Mouse (Mus musculus) G1E (cell line): ENCODE measurements around the gene Ybx2. TPM values are rescaled to one million over a fixed set of nuclear protein-coding genes. Genes with fewer than 3 reads are reported as not detected.
"Not testable (repeated sequence)": the region's sequence is repeated elsewhere in the genome, so short reads cannot be mapped to it uniquely, and the experiment has no call there.

ENCODE experiments used
- ATAC-seq: 2 replicates; pipeline ENCODE4 v1.8.0; 2016; ENCODE audit warnings: mild to moderate bottlenecking; ENCODE audit not compliant: insufficient number of reproducible peaks, poor library complexity, low FRiP score, severe bottlenecking; ENCODE audit errors: extremely low read depth
- DNase-seq: peaks from one replicate; pipeline ENCODE4 v3.0.0; 2012; ENCODE audit warnings: low spot score
- H3K27me3 ChIP-seq: 2 replicates; pipeline ENCODE4 v1.6.1; 2012; ENCODE audit warnings: mild to moderate bottlenecking, low read length, inconsistent platforms; ENCODE audit not compliant: insufficient read depth
- H3K36me3 ChIP-seq: replicated peaks from 2 replicates; pipeline ENCODE3; 2012; ENCODE audit warnings: mild to moderate bottlenecking, inconsistent platforms
- H3K4me1 ChIP-seq: 2 replicates; pipeline ENCODE4 v1.6.1; 2012; ENCODE audit warnings: low read depth, low read length, inconsistent platforms, mixed read lengths; ENCODE audit not compliant: insufficient read depth
- H3K4me3 ChIP-seq: 2 replicates; pipeline ENCODE4 v1.5.1; 2012; ENCODE audit warnings: low read depth, mild to moderate bottlenecking, inconsistent platforms, low read length, moderate library complexity, mixed read lengths
- H3K9me3 ChIP-seq: replicated peaks from 2 replicates; pipeline ENCODE4 v1.6.1; 2012; ENCODE audit warnings: inconsistent platforms
- CTCF ChIP-seq: IDR thresholded peaks from 2 replicates; pipeline ENCODE4 v1.5.1; 2012; ENCODE audit warnings: low read depth, low read length, inconsistent platforms, mixed read lengths
- GATA1 ChIP-seq: IDR thresholded peaks from 2 replicates; pipeline ENCODE4 v1.6.1; 2012; ENCODE audit warnings: borderline replicate concordance, low read length, inconsistent platforms, mixed read lengths
- GATA2 ChIP-seq: IDR thresholded peaks from 2 replicates; pipeline ENCODE4 v1.6.1; 2012; ENCODE audit warnings: low read depth, low read length, inconsistent platforms, borderline replicate concordance
- POLR2AphosphoS5 ChIP-seq: IDR thresholded peaks from 2 replicates; pipeline ENCODE4 v1.6.1; 2012; ENCODE audit warnings: low read depth, low read length, inconsistent platforms; ENCODE audit not compliant: insufficient replicate concordance
- TAL1 ChIP-seq: conservative IDR thresholded peaks from 2 replicates; pipeline ENCODE4 v1.6.1; 2012; ENCODE audit warnings: low read depth, low read length, inconsistent platforms, mixed read lengths
- polyA plus RNA-seq: library from polyadenylated mRNA; stranded (reverse); fragments of >175 nt; gene quantifications from 2 replicates; pipeline ENCODE4 v1.2.3, GENCODE M21; 2012
- total RNA-seq, 2 experiments: library from RNA; stranded (forward) in 1 of 2; stranded (reverse) in 1 of 2; fragments of 200-1000 nt in 1 of 2; fragments of >200 nt in 1 of 2; fragmentation: Nextera tagmentation in 1 of 2; gene quantifications; 2 replicates each; pipeline ENCODE4 v1.2.3; 2014 to 2017

The Ybx2 gene
- total and polyA plus RNA-seq, 3 experiments: 1.4 TPM; not detected in 2

DNA sequence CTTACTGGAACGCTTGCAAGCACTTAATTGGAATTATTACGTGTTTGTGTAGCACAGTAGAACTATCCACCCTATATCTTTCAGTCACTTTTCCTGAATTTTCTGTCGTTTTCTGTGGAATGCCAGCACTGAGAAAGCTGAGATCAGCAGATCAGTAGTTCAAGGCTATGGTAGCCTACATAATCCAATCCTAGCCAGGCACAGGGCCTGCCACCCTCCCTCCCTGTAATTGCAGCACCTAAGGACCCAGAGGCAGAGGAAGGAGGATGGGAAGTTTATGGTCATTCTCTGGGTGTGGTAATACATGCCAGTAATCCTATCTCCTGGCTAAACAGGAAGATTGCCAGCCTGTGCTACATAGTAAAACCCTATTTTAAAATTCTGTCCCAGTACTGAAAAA is 12.8 kb upstream of the Ybx2 start:
- no peaks in the 10 kb centered on the region for H3K27me3 ChIP-seq
- ATAC-seq (no peak), DNase-seq (no peak)
- TF ChIP-seq POLR2AphosphoS5 (no peak), TAL1 (no peak), CTCF (no peak), GATA1 (no peak), GATA2 (no peak)
- H3K9me3 ChIP-seq: no peaks in the 10 kb centered on the region
- H3K4me3 ChIP-seq: peak overlapping the region; percentile 20; the same call in 1 of the 2 replicates
- H3K4me1 ChIP-seq: peaks cover 32% of the 10 kb centered on the region
- H3K36me3 ChIP-seq: peaks cover 27% of the 10 kb centered on the region

DNA sequence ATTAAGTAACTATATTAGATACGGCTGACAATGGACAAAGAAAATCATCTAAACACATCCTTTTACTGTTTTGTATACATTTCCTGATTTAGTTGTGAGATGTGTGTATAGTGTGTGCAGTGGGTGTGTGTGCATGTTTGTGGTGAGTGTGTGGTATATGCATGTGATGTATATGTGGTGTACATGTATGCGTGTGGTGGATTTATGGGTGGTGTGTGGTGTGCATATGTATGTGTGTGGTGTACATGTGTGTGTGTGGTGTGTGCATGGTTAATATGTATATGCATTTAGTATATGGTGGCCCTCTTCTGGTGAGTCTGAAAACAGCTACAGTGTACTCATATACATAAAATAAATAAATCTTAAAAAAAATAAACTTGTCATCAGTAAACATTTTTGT is 8.1 kb upstream of the Ybx2 start:
- DNase-seq (no peak), ATAC-seq (no peak)
- H3K4me1 ChIP-seq: peaks cover 54% of the 10 kb centered on the region
- no peak for TF ChIP-seq CTCF
- TF ChIP-seq TAL1: no peak
- no peak for TF ChIP-seq POLR2AphosphoS5
- TF ChIP-seq GATA2: no peak
- peaks cover 2% of the 10 kb centered on the region; the same call in 1 of the 2 replicates for H3K9me3 ChIP-seq
- H3K27me3 ChIP-seq: no peaks in the 10 kb centered on the region
- no peaks in the 10 kb centered on the region for H3K36me3 ChIP-seq
- H3K4me3 ChIP-seq: no peak overlapping the region

DNA sequence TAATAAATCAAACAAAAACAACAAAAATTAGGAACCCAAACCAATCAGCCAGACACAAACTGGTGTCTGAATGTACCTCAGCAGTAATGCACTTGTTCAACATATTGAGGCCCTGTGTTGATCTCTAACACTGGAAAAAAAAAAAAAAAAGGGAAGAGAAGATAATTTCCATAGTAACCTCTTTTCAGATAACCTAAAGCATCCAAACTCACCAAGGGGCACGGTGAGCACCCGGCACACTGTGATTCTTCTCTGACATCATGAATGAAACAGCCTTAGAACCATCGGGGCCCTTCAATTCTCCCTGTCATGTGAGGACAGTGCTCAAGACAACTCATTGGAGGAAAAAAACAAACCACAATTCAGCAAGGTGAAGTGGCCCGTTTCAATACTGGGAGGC is 5.9 kb upstream of the Ybx2 start:
- DNase-seq: no peak
- peaks cover 53% of the 10 kb centered on the region for H3K4me1 ChIP-seq
- no peak for ATAC-seq

DNA sequence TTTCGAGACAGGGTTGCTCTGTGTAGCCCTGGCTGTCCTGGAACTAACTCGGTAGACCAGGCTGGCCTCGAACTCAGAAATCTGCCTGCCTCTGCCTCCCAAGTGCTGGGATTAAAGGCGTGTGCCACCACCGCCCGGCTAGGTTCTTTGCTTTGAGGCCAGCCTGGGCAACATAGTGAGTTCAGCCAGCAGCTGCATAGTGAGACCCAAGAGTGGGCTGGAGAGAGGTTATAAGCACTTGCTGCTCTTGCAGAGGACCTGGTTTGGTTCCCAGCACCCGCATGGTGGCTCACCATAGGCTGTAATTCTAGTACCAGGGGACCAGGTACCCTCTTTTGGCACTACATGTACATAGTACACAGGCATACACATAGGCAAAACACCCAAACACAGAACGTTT is 5.4 kb upstream of the Ybx2 start:
- not testable (repeated sequence) for DNase-seq, ATAC-seq, H3K4me3 ChIP-seq, H3K9me3 ChIP-seq, H3K36me3 ChIP-seq
- peaks cover 10% of the 10 kb centered on the region for H3K27me3 ChIP-seq
- H3K4me1 ChIP-seq: peaks cover 56% of the 10 kb centered on the region

More for the DNA sequence above, 5.9 kb upstream of the Ybx2 start:
- peaks cover 6% of the 10 kb centered on the region for H3K27me3 ChIP-seq
- TF ChIP-seq GATA1: no peak
- no peak for TF ChIP-seq TAL1
- no peak for TF ChIP-seq GATA2
- TF ChIP-seq CTCF: no peak
- TF ChIP-seq POLR2AphosphoS5: no peak
- H3K36me3 ChIP-seq: no peaks in the 10 kb centered on the region
- peaks cover 2% of the 10 kb centered on the region; the same call in 1 of the 2 replicates for H3K9me3 ChIP-seq
- no peak overlapping the region for H3K4me3 ChIP-seq

DNA sequence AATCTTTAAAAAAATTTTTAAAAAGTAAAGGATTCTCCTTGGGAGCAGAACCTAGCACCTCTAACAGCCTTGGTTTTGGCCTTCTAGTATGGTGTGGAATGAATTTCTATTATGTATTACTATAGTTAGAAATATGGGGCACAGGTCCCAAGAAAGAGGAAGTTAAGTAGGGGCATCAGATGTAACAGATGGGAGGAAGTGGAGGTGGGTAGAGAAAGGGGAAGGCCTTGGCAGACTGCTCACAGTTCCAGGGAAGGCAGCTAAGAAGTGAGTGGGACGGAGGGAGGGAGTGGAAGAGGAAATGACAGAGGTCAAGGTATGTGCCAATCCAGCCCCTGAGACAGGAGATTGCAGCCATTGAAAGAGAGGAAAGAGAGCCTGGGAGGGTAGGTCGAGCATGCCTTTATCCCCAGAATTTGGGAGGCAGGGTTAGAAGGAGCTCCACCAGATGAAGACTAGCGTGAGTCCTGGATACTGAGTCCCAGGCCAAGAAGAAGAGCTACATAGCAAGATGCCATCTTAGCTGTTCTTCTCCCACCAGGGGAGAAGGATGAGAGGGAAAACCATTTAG is 4.5 kb upstream of the Ybx2 start:
- peak overlapping the region; percentile 44; the same call in 1 of the 2 replicates for H3K4me3 ChIP-seq
- DNase-seq: peak; percentile 77

DNA sequence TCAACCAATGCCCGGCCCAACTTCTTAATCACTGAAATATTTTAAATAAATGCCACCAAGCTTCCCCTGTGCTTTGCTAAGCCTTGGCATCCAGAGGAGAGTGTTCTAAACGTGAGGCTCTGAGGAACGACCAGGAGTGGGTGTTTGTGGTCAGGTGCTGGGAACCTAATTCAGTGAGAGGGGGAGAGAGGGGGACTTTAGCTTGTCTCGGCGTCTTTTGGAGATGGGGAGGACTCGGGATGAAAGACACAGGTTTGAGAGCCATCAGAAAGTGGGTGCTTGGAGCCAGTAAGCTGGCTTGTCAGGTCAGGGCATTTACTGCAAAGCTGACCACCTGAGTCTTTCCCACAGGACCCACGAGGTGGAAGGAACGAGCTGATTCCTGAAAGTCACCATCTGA is 3.8 kb upstream of the Ybx2 start:
- ATAC-seq (no peak), DNase-seq (no peak)
- H3K9me3 ChIP-seq: peaks cover 14% of the 10 kb centered on the region
- peak overlapping the region; percentile 38; the same call in 1 of the 2 replicates for H3K4me3 ChIP-seq
- H3K27me3 ChIP-seq: peaks cover 25% of the 10 kb centered on the region
- no peaks in the 10 kb centered on the region for H3K36me3 ChIP-seq
- no peak for TF ChIP-seq GATA2
- TF ChIP-seq GATA1: no peak
- no peak for TF ChIP-seq CTCF
- no peak for TF ChIP-seq TAL1
- no peak for TF ChIP-seq POLR2AphosphoS5
- H3K4me1 ChIP-seq: peaks cover 61% of the 10 kb centered on the region

More for the DNA sequence above, 4.5 kb upstream of the Ybx2 start:
- H3K27me3 ChIP-seq: peaks cover 18% of the 10 kb centered on the region
- peaks cover 61% of the 10 kb centered on the region for H3K4me1 ChIP-seq
- peaks cover 13% of the 10 kb centered on the region for H3K9me3 ChIP-seq
- ATAC-seq: peak; percentile 84
- no peak for TF ChIP-seq CTCF
- no peak for TF ChIP-seq GATA2
- no peaks in the 10 kb centered on the region for H3K36me3 ChIP-seq

DNA sequence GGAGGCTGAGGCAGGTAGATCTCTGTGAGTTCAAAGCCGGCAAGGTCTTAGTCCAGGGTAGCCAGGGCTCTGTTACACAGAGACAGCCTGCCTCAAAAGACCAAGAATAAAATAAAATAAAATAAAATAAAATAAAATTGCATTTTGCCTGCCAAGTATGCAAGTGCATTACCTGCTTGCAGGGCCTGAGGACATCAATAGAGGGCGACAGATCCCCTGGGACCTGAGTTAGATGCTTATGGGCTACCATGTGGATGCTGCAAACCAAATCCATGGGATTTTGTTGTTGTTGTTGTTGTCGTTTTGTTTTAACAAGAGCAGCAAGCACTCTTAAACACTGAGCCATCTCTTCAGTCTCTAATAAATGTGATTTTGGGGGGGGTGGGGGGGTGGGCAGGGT is 3.3 kb upstream of the Ybx2 start:
- peaks cover 30% of the 10 kb centered on the region for H3K27me3 ChIP-seq
- H3K4me1 ChIP-seq: peaks cover 61% of the 10 kb centered on the region
- TF ChIP-seq POLR2AphosphoS5 (no peak), GATA1 (no peak), GATA2 (no peak), TAL1 (no peak), CTCF (no peak)
- DNase-seq: no peak
- H3K4me3 ChIP-seq: peak overlapping the region; percentile 38; the same call in 1 of the 2 replicates
- H3K36me3 ChIP-seq: no peaks in the 10 kb centered on the region
- H3K9me3 ChIP-seq: peaks cover 14% of the 10 kb centered on the region
- ATAC-seq: no peak
